Mouse (Mus musculus) liver, embryonic 11.5 days (tissue): ENCODE measurements at regions not wholly inside any gene's neighbourhood (a gene's known extent, or its start where the extent isn't known, plus 50 kb on each side); places are given as distances from the start of the nearest gene placed in this dataset.
A peak's percentile ranks its signal among the peaks of the same experiment; 100 is the strongest.

Experiments
- ATAC-seq: fragments of 200-750 bp; cut with Nextera tagmentation; replicated peaks from 2 replicates; pipeline ENCODE4 v1.8.0; 2017; ENCODE audit warnings: moderate number of reproducible peaks, mild to moderate bottlenecking, moderate TSS enrichment, moderate library complexity; ENCODE audit not compliant: low FRiP score
- DNase-seq: peaks from one replicate; pipeline ENCODE4 v3.0.0-alpha.2; 2017; ENCODE audit warnings: low spot score
- H3K27ac ChIP-seq: fragments of 300-500 bp; sonication (generic); 2 replicates; pipeline ENCODE4 v1.5.1; 2014; ENCODE audit warnings: mild to moderate bottlenecking, low read depth, low read length, control low read depth
- H3K27me3 ChIP-seq: fragments of 300-500 bp; sonication (generic); replicated peaks from 2 replicates; pipeline ENCODE4 v1.6.1; 2014; ENCODE audit warnings: low read length, mixed read lengths; ENCODE audit not compliant: control insufficient read depth, insufficient read depth
- H3K36me3 ChIP-seq: fragments of 300-500 bp; sonication (generic); 2 replicates; pipeline ENCODE4 v1.6.1; 2014; ENCODE audit warnings: mild to moderate bottlenecking, low read length, moderate library complexity, mixed read lengths; ENCODE audit not compliant: control insufficient read depth, insufficient read depth
- H3K4me1 ChIP-seq: fragments of 300-500 bp; sonication (generic); replicated peaks from 2 replicates; pipeline ENCODE4 v1.6.1; 2014; ENCODE audit warnings: low read length, mixed read lengths; ENCODE audit not compliant: control insufficient read depth, insufficient read depth
- H3K4me2 ChIP-seq: fragments of 300-500 bp; sonication (generic); 2 replicates; pipeline ENCODE4 v1.6.1; 2014; ENCODE audit warnings: mild to moderate bottlenecking, control low read depth, moderate library complexity
- H3K4me3 ChIP-seq: fragments of 300-500 bp; sonication (generic); 2 replicates; pipeline ENCODE4 v1.5.1; 2014; ENCODE audit warnings: low read depth, low read length, control low read depth
- H3K9ac ChIP-seq: fragments of 300-500 bp; sonication (generic); 2 replicates; pipeline ENCODE4 v1.6.1; 2014; ENCODE audit warnings: low read depth, low read length, control low read depth
- H3K9me3 ChIP-seq: fragments of 300-500 bp; sonication (generic); 2 replicates; pipeline ENCODE4 v1.6.1; 2016; ENCODE audit warnings: low read length, inconsistent platforms, mixed read lengths; ENCODE audit not compliant: control insufficient read depth
- WGBS: fragments of 180-500 bp; shearing (Covaris S2); extraction: QIAGEN DNeasy Blood & Tissue Kit; methylation state at CpG from one replicate; pipeline ENCODE4 v1.1.7; 2014; 5-methylcytosine and 5-hydroxymethylcytosine counted together

DNA sequence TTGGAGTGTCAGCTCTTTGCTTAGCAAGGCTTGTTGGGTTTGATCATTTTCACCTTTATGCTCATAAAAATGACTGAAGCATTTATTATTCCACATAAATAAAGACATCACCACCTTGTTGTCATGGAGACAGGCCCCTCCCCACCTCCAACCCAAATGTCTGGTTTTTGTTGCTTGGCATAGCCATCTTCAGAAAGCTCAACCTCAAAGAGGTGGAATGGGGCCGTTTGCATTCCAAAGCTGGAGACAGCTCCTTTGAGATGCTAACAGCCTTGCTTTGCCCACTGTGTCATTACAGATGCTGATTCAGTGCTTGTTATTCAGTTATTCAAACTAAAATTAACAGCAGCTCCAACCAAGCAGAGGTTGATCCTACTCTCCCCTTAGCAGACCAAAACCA is 51.9 kb upstream of the Lgalsl start:
- Histone ChIP-seq H3K27ac (no peak overlapping the region), H3K4me1 (no peaks in the 10 kb centered on the region), H3K27me3 (0 out of 2 replicates have a peak, but pooled peaks cover 3% of the 10 kb centered on the region), H3K36me3 (no peaks in the 10 kb centered on the region), H3K9ac (no peak overlapping the region), H3K9me3 (no peaks in the 10 kb centered on the region), H3K4me2 (no peak overlapping the region), H3K4me3 (no peak overlapping the region)
- DNase-seq (no peak), ATAC-seq (no peak)
- 57% methylated on average over 1 of the region's 1 CpGs for WGBS

DNA sequence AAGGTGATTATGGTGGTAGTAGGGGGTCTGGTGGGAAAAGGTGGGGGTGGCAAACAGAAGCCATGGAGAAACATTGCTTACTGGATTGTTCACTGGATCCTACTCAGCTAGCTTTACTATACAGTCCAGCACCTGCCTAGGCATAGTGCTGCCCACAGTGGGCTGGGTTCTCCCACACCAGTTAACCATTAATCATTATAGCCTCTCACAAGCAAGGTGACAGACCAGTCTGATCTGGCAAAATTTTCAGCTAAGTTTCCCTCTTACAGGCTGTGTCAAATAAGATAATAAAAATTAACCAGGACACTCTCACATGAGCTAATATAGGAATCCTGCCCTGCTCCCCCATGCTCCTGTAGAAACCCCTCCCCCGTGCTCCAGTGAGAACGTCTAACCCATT is 53.1 kb upstream of the Lgalsl start:
- Histone ChIP-seq H3K36me3 (no peaks in the 10 kb centered on the region), H3K4me1 (no peaks in the 10 kb centered on the region), H3K4me2 (no peak overlapping the region), H3K9me3 (no peaks in the 10 kb centered on the region), H3K4me3 (no peak overlapping the region), H3K27me3 (0 out of 2 replicates have a peak, but pooled peaks cover 3% of the 10 kb centered on the region), H3K9ac (no peak overlapping the region), H3K27ac (no peak overlapping the region)
- WGBS, result 64% methylated on average over 2 of the region's 2 CpGs
- DNase-seq (no peak), ATAC-seq (no peak)

DNA sequence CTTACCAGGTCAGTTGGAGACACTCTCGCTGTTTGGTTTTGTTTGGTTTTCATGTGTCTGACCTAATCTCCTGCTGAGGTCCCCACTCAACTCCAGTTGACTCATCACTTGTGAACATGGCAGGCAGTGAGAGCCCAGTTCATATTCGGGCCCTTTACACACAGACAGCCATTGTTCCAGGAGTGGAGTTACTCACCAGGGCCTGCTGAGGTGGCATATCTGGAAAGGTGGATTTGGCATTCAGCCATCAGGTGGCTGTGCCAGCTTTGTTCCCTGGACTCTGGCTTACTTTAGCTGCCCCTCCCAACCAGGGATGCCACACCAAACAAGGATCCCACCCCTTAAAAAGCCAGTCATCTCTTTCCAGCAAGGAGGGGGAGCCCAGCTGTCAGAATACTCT is 56.2 kb upstream of the Lgalsl start:
- DNase-seq (no peak), ATAC-seq (no peak)
- Histone ChIP-seq H3K27ac (no peak overlapping the region), H3K4me2 (no peak overlapping the region), H3K36me3 (no peaks in the 10 kb centered on the region), H3K9me3 (no peaks in the 10 kb centered on the region), H3K4me1 (no peaks in the 10 kb centered on the region), H3K4me3 (no peak overlapping the region), H3K9ac (no peak overlapping the region), H3K27me3 (peaks cover 6% of the 10 kb centered on the region)
- WGBS, result 77% methylated on average over 2 of the region's 2 CpGs

DNA sequence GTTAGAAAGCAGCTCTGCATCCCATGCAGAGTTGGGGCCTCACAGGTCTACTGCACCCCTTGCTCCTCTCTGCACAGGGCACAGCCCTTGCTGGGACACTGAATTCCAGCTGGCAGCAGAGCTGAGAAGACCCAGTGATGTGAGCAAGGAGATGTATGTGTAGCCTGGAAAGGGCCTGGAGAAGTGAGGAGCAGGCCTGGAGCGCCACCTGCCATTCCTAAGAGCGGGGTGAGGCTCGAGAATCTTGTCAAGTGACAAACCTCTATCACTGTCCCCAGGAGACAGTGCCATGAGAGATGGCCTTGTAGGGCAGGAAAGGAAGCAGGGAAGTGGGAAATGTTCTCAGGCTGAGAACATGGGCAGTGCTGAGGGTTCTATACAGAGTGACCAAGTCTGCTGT is 59.6 kb upstream of the Lgalsl start:
- ATAC-seq (no peak), DNase-seq (no peak)
- Histone ChIP-seq H3K27me3 (peaks cover 21% of the 10 kb centered on the region), H3K9ac (no peak overlapping the region), H3K36me3 (no peaks in the 10 kb centered on the region), H3K4me3 (no peak overlapping the region), H3K4me2 (no peak overlapping the region), H3K27ac (no peak overlapping the region), H3K9me3 (no peaks in the 10 kb centered on the region), H3K4me1 (no peaks in the 10 kb centered on the region)
- 63% methylated on average over 3 of the region's 3 CpGs for WGBS

DNA sequence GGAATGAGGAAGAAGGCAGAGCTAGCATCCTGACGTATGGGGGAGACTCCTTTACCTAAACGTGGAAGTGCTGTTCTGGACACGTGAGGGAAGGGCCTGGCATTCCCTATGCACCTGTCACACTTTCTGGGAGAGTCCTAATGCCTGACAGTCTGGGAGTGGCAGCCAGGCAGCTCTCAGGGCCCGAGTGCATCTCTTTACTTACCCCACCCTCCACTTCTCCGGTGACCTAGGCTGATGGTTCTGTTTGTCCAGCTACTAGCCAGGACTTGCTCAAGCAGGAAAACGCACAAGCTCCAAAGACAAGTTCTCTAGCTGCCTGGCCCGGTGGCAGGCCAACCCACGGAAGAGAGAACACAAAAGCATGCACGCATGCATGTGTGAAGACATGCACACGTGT is 60.9 kb upstream of the Lgalsl start:
- WGBS, result 74% methylated on average over 10 of the region's 10 CpGs
- no peak for ATAC-seq

DNA sequence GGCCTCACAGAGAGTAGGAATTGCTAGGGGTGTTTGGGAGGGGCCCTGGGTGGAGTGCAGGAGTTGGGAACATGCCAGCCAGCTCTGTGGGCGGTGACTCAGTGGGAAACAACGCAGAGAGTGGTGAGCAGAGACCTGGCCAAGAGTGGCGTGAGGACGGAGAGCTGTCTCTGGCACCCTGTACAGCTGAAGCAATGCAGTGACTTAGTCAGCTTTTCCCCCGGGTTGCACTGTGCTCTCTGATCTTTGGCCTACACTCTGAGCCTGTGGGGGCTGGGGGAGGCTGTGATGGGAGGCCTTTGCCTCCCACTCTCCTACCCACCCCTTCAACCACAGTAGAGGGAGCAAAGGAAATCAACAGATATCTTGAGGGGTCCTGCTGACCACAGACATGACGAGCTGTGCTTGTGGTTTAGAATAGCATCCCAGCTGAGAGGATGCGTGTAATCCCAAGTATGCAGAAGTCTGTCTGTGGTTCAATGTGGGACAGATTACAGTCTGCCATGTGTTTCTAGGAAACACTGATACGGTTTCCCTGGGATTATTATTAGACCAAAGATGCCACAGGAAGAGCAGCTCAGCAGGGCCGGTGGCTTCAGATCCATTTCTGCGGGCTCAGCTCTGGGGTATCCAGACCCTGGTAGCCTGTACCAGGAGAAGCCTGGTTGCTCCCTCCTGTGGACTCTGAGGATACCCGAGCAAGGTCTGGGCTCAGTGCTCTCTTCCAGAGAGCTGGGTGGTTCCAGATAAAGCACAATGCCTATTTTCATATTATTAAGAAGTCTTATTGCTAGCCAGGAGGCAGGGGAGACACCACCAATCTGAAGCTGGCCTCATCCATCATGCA is 65.6 kb upstream of the Lgalsl start:
- H3K4me1 ChIP-seq, result peaks cover 6% of the 10 kb centered on the region; the same call in 1 of the 2 replicates
- H3K4me3 ChIP-seq, result no peak overlapping the region
- 26% methylated on average over 11 of the region's 11 CpGs for WGBS
- no peak overlapping the region for H3K9ac ChIP-seq
- H3K9me3 ChIP-seq, result no peaks in the 10 kb centered on the region
- no peak for DNase-seq
- no peaks in the 10 kb centered on the region for H3K36me3 ChIP-seq
- no peak overlapping the region for H3K4me2 ChIP-seq
- peaks cover 21% of the 10 kb centered on the region; the same call in 1 of the 2 replicates for H3K27me3 ChIP-seq
- no peak overlapping the region for H3K27ac ChIP-seq
- ATAC-seq, result peak; percentile 73

More for the DNA sequence above, 60.9 kb upstream of the Lgalsl start:
- H3K4me2 ChIP-seq, result no peak overlapping the region
- no peak for DNase-seq
- peaks cover 4% of the 10 kb centered on the region; the same call in 1 of the 2 replicates for H3K4me1 ChIP-seq
- H3K36me3 ChIP-seq, result no peaks in the 10 kb centered on the region
- peaks cover 21% of the 10 kb centered on the region for H3K27me3 ChIP-seq
- H3K9me3 ChIP-seq, result no peaks in the 10 kb centered on the region
- H3K27ac ChIP-seq, result no peak overlapping the region
- no peak overlapping the region for H3K4me3 ChIP-seq
- no peak overlapping the region for H3K9ac ChIP-seq

DNA sequence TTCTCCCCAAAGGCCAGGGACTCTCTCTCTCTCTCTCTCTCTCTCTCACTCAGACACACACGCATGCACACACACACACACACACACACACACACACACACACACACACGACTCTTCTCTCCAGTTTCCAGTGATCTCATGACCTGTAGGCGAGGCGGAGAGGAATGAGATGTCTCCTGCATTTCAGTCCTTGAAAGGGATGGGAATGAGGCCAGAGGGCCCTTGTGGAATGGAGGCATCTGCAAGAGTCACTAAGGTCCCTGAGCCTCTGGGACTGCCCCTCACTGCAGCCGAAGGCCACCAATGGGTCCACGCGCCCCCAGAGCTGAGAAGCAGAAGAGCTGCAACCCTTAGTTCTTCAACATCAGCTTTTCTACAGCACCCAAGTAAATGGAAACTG is 66.6 kb upstream of the Lgalsl start:
- Histone ChIP-seq H3K9ac (no peak overlapping the region), H3K9me3 (no peaks in the 10 kb centered on the region)
- DNase-seq, result no peak

DNA sequence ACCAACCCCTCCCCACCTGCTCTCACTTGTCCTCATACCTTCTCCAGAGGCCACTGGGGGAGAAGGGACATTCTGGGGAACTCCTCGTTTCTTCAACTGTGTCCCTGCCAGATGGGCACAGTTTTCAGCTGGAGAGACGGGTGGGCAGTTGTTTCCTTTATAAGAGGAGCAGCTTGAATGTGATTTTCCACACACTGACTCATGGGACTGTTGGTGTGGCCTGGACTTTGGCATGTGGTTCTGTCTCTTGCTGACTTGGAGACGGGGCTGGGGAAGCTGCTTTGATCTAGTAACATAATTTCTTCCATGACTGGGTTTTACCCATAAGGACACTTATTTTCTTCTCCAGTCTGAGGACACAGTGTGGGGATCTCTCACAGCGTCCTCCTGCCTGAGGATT is 67.7 kb upstream of the Lgalsl start:
- no peak for DNase-seq
- peaks cover 17% of the 10 kb centered on the region; the same call in 1 of the 2 replicates for H3K27me3 ChIP-seq
- WGBS, result 67% methylated on average over 4 of the region's 4 CpGs
- H3K4me2 ChIP-seq, result no peak overlapping the region
- H3K27ac ChIP-seq, result no peak overlapping the region; the same call in 1 of the 2 replicates
- H3K36me3 ChIP-seq, result no peaks in the 10 kb centered on the region
- peaks cover 6% of the 10 kb centered on the region; the same call in 1 of the 2 replicates for H3K4me1 ChIP-seq
- no peak overlapping the region for H3K9ac ChIP-seq
- no peak overlapping the region for H3K4me3 ChIP-seq
- no peak for ATAC-seq
- H3K9me3 ChIP-seq, result no peaks in the 10 kb centered on the region

More for the DNA sequence above, 66.6 kb upstream of the Lgalsl start:
- Histone ChIP-seq H3K4me3 (no peak overlapping the region), H3K27ac (no peak overlapping the region), H3K27me3 (peaks cover 23% of the 10 kb centered on the region; the same call in 1 of the 2 replicates), H3K4me2 (no peak overlapping the region), H3K4me1 (peaks cover 6% of the 10 kb centered on the region; the same call in 1 of the 2 replicates), H3K36me3 (no peaks in the 10 kb centered on the region)
- ATAC-seq, result no peak
- WGBS, result 77% methylated on average over 7 of the region's 7 CpGs

DNA sequence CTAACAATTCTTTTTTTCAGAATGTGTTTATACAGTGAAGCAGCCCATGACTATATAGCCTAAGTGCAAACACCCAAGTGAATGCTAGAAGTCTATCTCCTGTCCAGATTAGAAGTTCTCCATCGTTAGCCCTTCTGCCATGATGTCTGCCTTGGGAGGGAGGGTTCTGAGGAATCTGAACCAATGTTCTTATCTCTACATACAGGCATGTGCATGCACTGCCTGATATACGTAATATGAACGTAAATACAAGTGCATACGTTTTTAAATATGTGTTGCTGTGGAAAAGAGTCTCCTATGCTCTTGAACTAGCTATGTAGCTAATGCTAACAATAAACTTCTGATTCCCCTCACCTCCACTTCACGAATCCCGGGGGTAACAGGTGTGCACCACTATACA is 68.9 kb upstream of the Lgalsl start:
- ATAC-seq (peak; percentile 42; the same call in 1 of the 2 replicates), DNase-seq (no peak)
- no peaks in the 10 kb centered on the region for H3K36me3 ChIP-seq
- no peak overlapping the region for H3K4me2 ChIP-seq
- H3K4me1 ChIP-seq, result peaks cover 6% of the 10 kb centered on the region; the same call in 1 of the 2 replicates
- no peaks in the 10 kb centered on the region for H3K9me3 ChIP-seq
- 56% methylated on average over 6 of the region's 6 CpGs for WGBS
- no peak overlapping the region for H3K4me3 ChIP-seq
- H3K27ac ChIP-seq, result no peak overlapping the region
- peaks cover 8% of the 10 kb centered on the region; the same call in 1 of the 2 replicates for H3K27me3 ChIP-seq
- H3K9ac ChIP-seq, result no peak overlapping the region
